Mouse (Mus musculus): Measurements from ENCODE around the gene Evpl.

GRCm38 (mm10) chr11:116210696-116211095 is 27.2 kb downstream of the Evpl start:
- TF ChIP-seq CTCF (IDR thresholded peaks at IDR 0.05), result no peak
- TF ChIP-seq EP300 (IDR thresholded peaks at IDR 0.05), result no peak

Measured in lung, postnatal 0 days (tissue).